Mouse (Mus musculus): ENCODE measurements at regions not wholly inside any gene's neighbourhood (a gene's known extent, or its start where the extent isn't known, plus 50 kb on each side); places are given as distances from the start of the nearest gene placed in this dataset.

GRCm38 (mm10) chr12:82086441-82086840 lies 82.7 kb upstream of the Sipa1l1 start:
- no peaks in the 10 kb centered on the region for H3K36me3 ChIP-seq
- peaks cover 3% of the 10 kb centered on the region; the same call in 1 of the 2 replicates for H3K4me1 ChIP-seq
- no peak for DNase-seq (ENCODE audit: low spot score)
- H3K9me3 ChIP-seq (replicated peaks), result no peaks in the 10 kb centered on the region
- no peak overlapping the region for H3K27ac ChIP-seq (replicated peaks)
- no peak overlapping the region for H3K4me3 ChIP-seq
- no peaks in the 10 kb centered on the region for H3K27me3 ChIP-seq (ENCODE audit: low read depth, poor library complexity, severe bottlenecking)

- H3K27me3 ChIP-seq (ENCODE audit: low read depth, poor library complexity, severe bottlenecking), result no peaks in the 10 kb centered on the region
- no peak for DNase-seq (ENCODE audit: low spot score)
- 88% methylated on average over 6 of the region's 6 CpGs for WGBS
Measured at GRCm38 (mm10) chr12:82089288-82089687, 79.8 kb upstream of the Sipa1l1 start.

GRCm38 (mm10) chr12:82093317-82093716 lies 75.8 kb upstream of the Sipa1l1 start:
- Histone ChIP-seq H3K4me1 (peaks cover 34% of the 10 kb centered on the region), H3K27me3 (ENCODE audit: low read depth, poor library complexity, severe bottlenecking) (no peaks in the 10 kb centered on the region), H3K27ac (replicated peaks) (no peak overlapping the region), H3K36me3 (no peaks in the 10 kb centered on the region), H3K4me3 (no peak overlapping the region), H3K9me3 (replicated peaks) (0 out of 2 replicates have a peak, but pooled peaks cover 3% of the 10 kb centered on the region)
- WGBS, result 61% methylated on average over 7 of the region's 7 CpGs
- DNase-seq (ENCODE audit: low spot score), result no peak

More at GRCm38 (mm10) chr12:82089288-82089687, 79.8 kb upstream of the Sipa1l1 start:
- Histone ChIP-seq H3K4me3 (no peak overlapping the region), H3K4me1 (peaks cover 24% of the 10 kb centered on the region), H3K9me3 (replicated peaks) (no peaks in the 10 kb centered on the region), H3K36me3 (no peaks in the 10 kb centered on the region), H3K27ac (replicated peaks) (no peak overlapping the region)

- no peak overlapping the region for H3K4me3 ChIP-seq
- 94% methylated on average over 1 of the region's 1 CpGs for WGBS
- no peaks in the 10 kb centered on the region for H3K36me3 ChIP-seq
- no peak for DNase-seq (ENCODE audit: low spot score)
- peaks cover 34% of the 10 kb centered on the region for H3K4me1 ChIP-seq
- H3K27me3 ChIP-seq (ENCODE audit: low read depth, poor library complexity, severe bottlenecking), result no peaks in the 10 kb centered on the region
- H3K27ac ChIP-seq (replicated peaks), result no peak overlapping the region
- 0 out of 2 replicates have a peak, but pooled peaks cover 3% of the 10 kb centered on the region for H3K9me3 ChIP-seq (replicated peaks)
Measured at GRCm38 (mm10) chr12:82095396-82095795, 73.7 kb upstream of the Sipa1l1 start.

- DNase-seq (ENCODE audit: low spot score), result no peak
- H3K27ac ChIP-seq (replicated peaks), result no peak overlapping the region
- 90% methylated on average over 6 of the region's 6 CpGs for WGBS
- 0 out of 2 replicates have a peak, but pooled peaks cover 3% of the 10 kb centered on the region for H3K9me3 ChIP-seq (replicated peaks)
- H3K4me3 ChIP-seq, result no peak overlapping the region
- no peaks in the 10 kb centered on the region for H3K27me3 ChIP-seq (ENCODE audit: low read depth, poor library complexity, severe bottlenecking)
- H3K36me3 ChIP-seq, result no peaks in the 10 kb centered on the region
- H3K4me1 ChIP-seq, result peaks cover 33% of the 10 kb centered on the region
Measured at GRCm38 (mm10) chr12:82097126-82097525, 72.0 kb upstream of the Sipa1l1 start.

GRCm38 (mm10) chr12:82097620-82098019 lies 71.5 kb upstream of the Sipa1l1 start:
- no peak overlapping the region for H3K4me3 ChIP-seq
- WGBS, result 92% methylated on average over 4 of the region's 4 CpGs
- DNase-seq (ENCODE audit: low spot score), result no peak
- H3K27me3 ChIP-seq (ENCODE audit: low read depth, poor library complexity, severe bottlenecking), result no peaks in the 10 kb centered on the region
- H3K9me3 ChIP-seq (replicated peaks), result 0 out of 2 replicates have a peak, but pooled peaks cover 3% of the 10 kb centered on the region
- H3K4me1 ChIP-seq, result peaks cover 28% of the 10 kb centered on the region
- H3K36me3 ChIP-seq, result no peaks in the 10 kb centered on the region
- no peak overlapping the region for H3K27ac ChIP-seq (replicated peaks)

- DNase-seq (ENCODE audit: low spot score), result no peak
- 0 out of 2 replicates have a peak, but pooled peaks cover 11% of the 10 kb centered on the region for H3K9me3 ChIP-seq (replicated peaks)
- H3K4me3 ChIP-seq, result no peak overlapping the region
- H3K36me3 ChIP-seq, result no peaks in the 10 kb centered on the region
- no peaks in the 10 kb centered on the region for H3K4me1 ChIP-seq
- H3K27me3 ChIP-seq (ENCODE audit: low read depth, poor library complexity, severe bottlenecking), result no peaks in the 10 kb centered on the region
- WGBS, result 91% methylated on average over 10 of the region's 10 CpGs
- H3K27ac ChIP-seq (replicated peaks), result no peak overlapping the region
Measured at GRCm38 (mm10) chr12:82104211-82104610, 64.9 kb upstream of the Sipa1l1 start.

- no peak for DNase-seq (ENCODE audit: low spot score)
- Histone ChIP-seq H3K4me1 (no peaks in the 10 kb centered on the region), H3K4me3 (no peak overlapping the region), H3K27me3 (ENCODE audit: low read depth, poor library complexity, severe bottlenecking) (no peaks in the 10 kb centered on the region), H3K36me3 (no peaks in the 10 kb centered on the region), H3K27ac (replicated peaks) (no peak overlapping the region), H3K9me3 (replicated peaks) (0 out of 2 replicates have a peak, but pooled peaks cover 11% of the 10 kb centered on the region)
- WGBS, result 87% methylated on average over 17 of the region's 17 CpGs
Measured at GRCm38 (mm10) chr12:82105184-82106031, 63.7 kb upstream of the Sipa1l1 start.

GRCm38 (mm10) chr12:82115766-82116165 lies 53.4 kb upstream of the Sipa1l1 start:
- no peak overlapping the region for H3K4me3 ChIP-seq

More at GRCm38 (mm10) chr12:82115766-82116165, 53.4 kb upstream of the Sipa1l1 start:
- no peaks in the 10 kb centered on the region for H3K27me3 ChIP-seq (ENCODE audit: low read depth, poor library complexity, severe bottlenecking)
- no peaks in the 10 kb centered on the region for H3K36me3 ChIP-seq
- 74% methylated on average over 7 of the region's 7 CpGs for WGBS
- no peak for DNase-seq (ENCODE audit: low spot score)
- H3K27ac ChIP-seq (replicated peaks), result no peak overlapping the region
- H3K4me1 ChIP-seq, result peaks cover 7% of the 10 kb centered on the region
- 0 out of 2 replicates have a peak, but pooled peaks cover 3% of the 10 kb centered on the region for H3K9me3 ChIP-seq (replicated peaks)

All from midbrain, embryonic 10.5 days (tissue).